Comparison of ENCODE assay signal across 8 mouse cellular contexts in genomic region chr6:52177061-52177735, GRCm38 (mm10). TPM values are rescaled to one million over a fixed set of nuclear protein-coding genes. Genes with fewer than 3 reads are reported as not detected.
A peak's percentile ranks its signal among the peaks of the same experiment; 100 is the strongest.
DNase-seq lines count a peak whose midpoint lies in the region; ATAC-seq and TF ChIP-seq lines count a peak whose summit lies in the region.

5730596B20Rik (plus strand) TSS chr6:52177498.

- H3K4me3 ChIP-seq in midbrain, embryonic 10.5 days, result no peak within 1 kb of the TSS
- no peak within 1 kb of the TSS for H3K4me3 ChIP-seq in midbrain, embryonic 13.5 days (replicated peaks)
- peak within 1 kb of the TSS; percentile 70 for H3K4me3 ChIP-seq in hindbrain, embryonic 13.5 days
- peak within 1 kb of the TSS; percentile 51 for H3K4me3 ChIP-seq in limb, embryonic 12.5 days (replicated peaks)
- peak within 1 kb of the TSS; percentile 63 for H3K4me3 ChIP-seq in stomach, postnatal 0 days (ENCODE audit: low read depth, low read length)

- no peak for TF ChIP-seq CTCF in stomach, postnatal 0 days (IDR thresholded peaks at IDR 0.05; ENCODE audit: low read depth)

- no peaks in the 10 kb centered on the region for H3K9me3 ChIP-seq in midbrain, embryonic 10.5 days (replicated peaks)
- no peaks in the 10 kb centered on the region for H3K9me3 ChIP-seq in midbrain, embryonic 13.5 days
- no peaks in the 10 kb centered on the region for H3K9me3 ChIP-seq in hindbrain, embryonic 13.5 days
- H3K9me3 ChIP-seq in limb, embryonic 12.5 days, result no peaks in the 10 kb centered on the region
- no peaks in the 10 kb centered on the region for H3K9me3 ChIP-seq in stomach, postnatal 0 days (ENCODE audit: control insufficient read depth, low read length)

- no peak within 1 kb of the TSS for H3K27ac ChIP-seq in midbrain, embryonic 10.5 days (replicated peaks)
- no peak within 1 kb of the TSS for H3K27ac ChIP-seq in midbrain, embryonic 13.5 days
- peak within 1 kb of the TSS; percentile 99 for H3K27ac ChIP-seq in hindbrain, embryonic 13.5 days
- H3K27ac ChIP-seq in limb, embryonic 12.5 days, result peak within 1 kb of the TSS; percentile 50; the same call in 1 of the 2 replicates
- H3K27ac ChIP-seq in stomach, postnatal 0 days (replicated peaks), result peak within 1 kb of the TSS; percentile 95

- no peak within 1 kb of the TSS for H3K9ac ChIP-seq in midbrain, embryonic 13.5 days (replicated peaks)
- peak within 1 kb of the TSS; percentile 97 for H3K9ac ChIP-seq in hindbrain, embryonic 13.5 days
- peak within 1 kb of the TSS; percentile 37 for H3K9ac ChIP-seq in limb, embryonic 12.5 days (replicated peaks)
- H3K9ac ChIP-seq in stomach, postnatal 0 days (ENCODE audit: low read length), result peak within 1 kb of the TSS; percentile 89

- no peak for TF ChIP-seq EP300 in stomach, postnatal 0 days (optimal IDR thresholded peaks at IDR 0.05)

- H3K4me2 ChIP-seq in midbrain, embryonic 13.5 days (replicated peaks), result no peak within 1 kb of the TSS
- H3K4me2 ChIP-seq in hindbrain, embryonic 13.5 days, result peak within 1 kb of the TSS; percentile 88
- peak within 1 kb of the TSS; percentile 89 for H3K4me2 ChIP-seq in limb, embryonic 12.5 days
- H3K4me2 ChIP-seq in stomach, postnatal 0 days (replicated peaks; ENCODE audit: low read depth), result peak within 1 kb of the TSS; percentile 75

- peaks cover 15% of the 10 kb centered on the region for H3K4me1 ChIP-seq in midbrain, embryonic 10.5 days
- peaks cover 7% of the 10 kb centered on the region for H3K4me1 ChIP-seq in midbrain, embryonic 13.5 days (replicated peaks)
- peaks cover 34% of the 10 kb centered on the region for H3K4me1 ChIP-seq in hindbrain, embryonic 13.5 days (replicated peaks)
- H3K4me1 ChIP-seq in limb, embryonic 12.5 days (replicated peaks), result peaks cover 87% of the 10 kb centered on the region
- H3K4me1 ChIP-seq in stomach, postnatal 0 days (replicated peaks; ENCODE audit: control insufficient read depth, insufficient read depth), result 0 out of 2 replicates have a peak, but pooled peaks cover 1% of the 10 kb centered on the region

- DNase-seq in midbrain, embryonic 10.5 days (ENCODE audit: low spot score), result peak; percentile 63
- peak; percentile 29 for DNase-seq in stomach, postnatal 0 days (ENCODE audit: low spot score)
- DNase-seq in retina, embryonic 14.5 days (ENCODE audit: low spot score), result no peak
- DNase-seq in cerebellum, postnatal 4 days (ENCODE audit: low spot score in 2 of 2), result no peak
- DNase-seq in frontal cortex, postnatal 14 days (ENCODE audit: low spot score in 2 of 2), result no peak

- H3K27me3 ChIP-seq in midbrain, embryonic 10.5 days (ENCODE audit: low read depth, poor library complexity, severe bottlenecking), result peaks cover 100% of the 10 kb centered on the region
- H3K27me3 ChIP-seq in midbrain, embryonic 13.5 days, result peaks cover 99% of the 10 kb centered on the region
- peaks cover 52% of the 10 kb centered on the region for H3K27me3 ChIP-seq in hindbrain, embryonic 13.5 days
- H3K27me3 ChIP-seq in limb, embryonic 12.5 days, result peaks cover 68% of the 10 kb centered on the region
- no peaks in the 10 kb centered on the region for H3K27me3 ChIP-seq in stomach, postnatal 0 days (ENCODE audit: control insufficient read depth, insufficient read depth, low read length)

- ATAC-seq in midbrain, embryonic 13.5 days, result no peak
- ATAC-seq in hindbrain, embryonic 13.5 days (ENCODE audit: low FRiP score), result no peak
- no peak for ATAC-seq in limb, embryonic 12.5 days (ENCODE audit: insufficient number of reproducible peaks, insufficient read depth, low FRiP score, low TSS enrichment, low read depth)
- ATAC-seq in stomach, postnatal 0 days (ENCODE audit: low FRiP score, low TSS enrichment), result no peak

- WGBS in midbrain, embryonic 10.5 days, result under 1% methylated on average over 36 of the region's 36 CpGs
- under 1% methylated on average over 36 of the region's 36 CpGs for WGBS in midbrain, embryonic 13.5 days
- WGBS in hindbrain, embryonic 13.5 days, result under 1% methylated on average over 36 of the region's 36 CpGs
- 2% methylated on average over 36 of the region's 36 CpGs for WGBS in limb, embryonic 12.5 days
- 6% methylated on average over 36 of the region's 36 CpGs for WGBS in stomach, postnatal 0 days

- H3K36me3 ChIP-seq in midbrain, embryonic 10.5 days, result no peaks in the 10 kb centered on the region
- no peaks in the 10 kb centered on the region for H3K36me3 ChIP-seq in midbrain, embryonic 13.5 days
- H3K36me3 ChIP-seq in hindbrain, embryonic 13.5 days, result no peaks in the 10 kb centered on the region
- 0 out of 2 replicates have a peak, but pooled peaks cover 9% of the 10 kb centered on the region for H3K36me3 ChIP-seq in limb, embryonic 12.5 days
- no peaks in the 10 kb centered on the region for H3K36me3 ChIP-seq in stomach, postnatal 0 days (ENCODE audit: control insufficient read depth, insufficient read depth, low read length)

RNA-seq across cellular contexts. Expression of gene 5730596B20Rik, which starts in this region (rescaled TPM):
- not detected in 2 replicates for polyA plus RNA-seq in midbrain, embryonic 10.5 days (2016; fragmentation: Nextera tagmentation; extraction: Ambion mirVana)
- not detected in 2 replicates for polyA plus RNA-seq in midbrain, embryonic 13.5 days (2015; fragmentation: Nextera tagmentation; extraction: Ambion mirVana)
- polyA plus RNA-seq in hindbrain, embryonic 13.5 days (2015; fragmentation: Nextera tagmentation; extraction: Ambion mirVana), result 7.6 and 8.3 TPM in 2 replicates
- 0.91 and 0.98 TPM in 2 replicates for polyA plus RNA-seq in limb, embryonic 12.5 days (2016; fragmentation: Nextera tagmentation; extraction: Ambion mirVana)
- polyA plus RNA-seq in stomach, postnatal 0 days (2015; fragmentation: Nextera tagmentation; extraction: Ambion mirVana), result 0.90 and 0.99 TPM in 2 replicates

Comparison
In these comparisons a context has a peak if more than half of its experiments do, and no peak if none do; other contexts are left out.
1. Peak in DNase-seq in midbrain, embryonic 10.5 days; RNA of the gene not detected or under 1 TPM.
2. Peak in DNase-seq, H3K4me3 ChIP-seq, H3K27ac ChIP-seq, H3K9ac ChIP-seq and H3K4me2 ChIP-seq in stomach, postnatal 0 days; RNA of the gene not detected or under 1 TPM.
3. H3K27ac ChIP-seq: peak in hindbrain, embryonic 13.5 days (single experiment) and limb, embryonic 12.5 days (single experiment); none in midbrain, embryonic 10.5 days (single experiment) and midbrain, embryonic 13.5 days (single experiment).
4. H3K4me3 ChIP-seq: peak in hindbrain, embryonic 13.5 days (single experiment) and limb, embryonic 12.5 days (single experiment); none in midbrain, embryonic 10.5 days (single experiment) and midbrain, embryonic 13.5 days (single experiment).